Mouse (Mus musculus): ENCODE measurements around the gene Gm614.

- no peak for TF ChIP-seq POLR2A (IDR thresholded peaks at IDR 0.05; ENCODE audit: borderline replicate concordance, extremely low read depth, insufficient read depth, insufficient read length, poor library complexity, severe bottlenecking)
- no peak for TF ChIP-seq CTCF (IDR thresholded peaks at IDR 0.05; ENCODE audit: borderline replicate concordance, extremely low read depth, insufficient read depth, insufficient read length)
These were observed 22.3 kb upstream of the Gm614 start for GRCm38 (mm10) chrX:101285953-101286670.

Measured in brain, embryonic 14.5 days (tissue).